Mouse (Mus musculus): Measurements from ENCODE around the gene Slc35e1. TPM values are rescaled to one million over a fixed set of nuclear protein-coding genes. Genes with fewer than 3 reads are reported as not detected.
A peak's percentile ranks its signal among the peaks of the same experiment; 100 is the strongest.

Gene Slc35e1
- polyA plus RNA-seq, 1 experiment from 2014 or later: 23.8 TPM

GRCm38 (mm10) chr8:72499521-72500284 is 7.3 kb upstream of the Slc35e1 start:
- Histone ChIP-seq H3K9me3 (no peaks in the 10 kb centered on the region), H3K27me3 (ENCODE audit: insufficient read depth, poor library complexity, severe bottlenecking) (no peaks in the 10 kb centered on the region), H3K27ac (peak overlapping the region; percentile 60), H3K4me1 (peaks cover 30% of the 10 kb centered on the region), H3K4me3 (no peak overlapping the region), H3K36me3 (peaks cover 45% of the 10 kb centered on the region)
- WGBS: 72% methylated on average over 2 of the region's 2 CpGs
- no peak for DNase-seq (ENCODE audit: low spot score)

GRCm38 (mm10) chr8:72498527-72498926 is 6.1 kb upstream of the Slc35e1 start:
- 76% methylated on average over 4 of the region's 4 CpGs for WGBS
- H3K36me3 ChIP-seq: peaks cover 45% of the 10 kb centered on the region

GRCm38 (mm10) chr8:72497911-72498310 is 5.5 kb upstream of the Slc35e1 start:
- no peak overlapping the region for H3K4me3 ChIP-seq
- no peak for DNase-seq (ENCODE audit: low spot score)
- no peaks in the 10 kb centered on the region for H3K9me3 ChIP-seq
- H3K36me3 ChIP-seq: peaks cover 45% of the 10 kb centered on the region
- H3K27me3 ChIP-seq (ENCODE audit: insufficient read depth, poor library complexity, severe bottlenecking): no peaks in the 10 kb centered on the region
- peaks cover 32% of the 10 kb centered on the region for H3K4me1 ChIP-seq
- WGBS: 75% methylated on average over 1 of the region's 1 CpGs
- no peak overlapping the region for H3K27ac ChIP-seq

More at GRCm38 (mm10) chr8:72498527-72498926, 6.1 kb upstream of the Slc35e1 start:
- Histone ChIP-seq H3K4me3 (no peak overlapping the region), H3K9me3 (no peaks in the 10 kb centered on the region), H3K27me3 (ENCODE audit: insufficient read depth, poor library complexity, severe bottlenecking) (no peaks in the 10 kb centered on the region), H3K27ac (no peak overlapping the region), H3K4me1 (peaks cover 30% of the 10 kb centered on the region)
- DNase-seq (ENCODE audit: low spot score): no peak

GRCm38 (mm10) chr8:72496217-72496616 is 3.8 kb upstream of the Slc35e1 start:
- 90% methylated on average over 19 of the region's 19 CpGs for WGBS
- no peaks in the 10 kb centered on the region for H3K27me3 ChIP-seq (ENCODE audit: insufficient read depth, poor library complexity, severe bottlenecking)
- H3K36me3 ChIP-seq: peaks cover 40% of the 10 kb centered on the region
- H3K4me3 ChIP-seq: no peak overlapping the region
- no peak for DNase-seq (ENCODE audit: low spot score)
- H3K27ac ChIP-seq: no peak overlapping the region
- H3K9me3 ChIP-seq: no peaks in the 10 kb centered on the region
- peaks cover 32% of the 10 kb centered on the region for H3K4me1 ChIP-seq

- Histone ChIP-seq H3K4me1 (peaks cover 38% of the 10 kb centered on the region), H3K27me3 (ENCODE audit: insufficient read depth, poor library complexity, severe bottlenecking) (no peaks in the 10 kb centered on the region), H3K4me3 (no peak overlapping the region), H3K36me3 (peaks cover 40% of the 10 kb centered on the region), H3K9me3 (no peaks in the 10 kb centered on the region), H3K27ac (no peak overlapping the region)
- DNase-seq (ENCODE audit: low spot score): no peak
- 88% methylated on average over 23 of the region's 23 CpGs for WGBS
Measured at GRCm38 (mm10) chr8:72495411-72496111, 3.1 kb upstream of the Slc35e1 start.

- Histone ChIP-seq H3K36me3 (peaks cover 48% of the 10 kb centered on the region), H3K4me3 (peak overlapping the region; percentile 92), H3K27me3 (ENCODE audit: insufficient read depth, poor library complexity, severe bottlenecking) (no peaks in the 10 kb centered on the region), H3K4me1 (peaks cover 24% of the 10 kb centered on the region), H3K9me3 (no peaks in the 10 kb centered on the region), H3K27ac (peak overlapping the region; percentile 84)
- 14% methylated on average over 8 of the region's 8 CpGs for WGBS
- DNase-seq (ENCODE audit: low spot score): no peak
Measured at GRCm38 (mm10) chr8:72493381-72493780, 967 bp upstream of the Slc35e1 start.

GRCm38 (mm10) chr8:72492622-72493081 is 238 bp upstream of the Slc35e1 start:
- Histone ChIP-seq H3K36me3 (peaks cover 52% of the 10 kb centered on the region), H3K4me1 (peaks cover 24% of the 10 kb centered on the region), H3K4me3 (peak overlapping the region; percentile 92), H3K9me3 (no peaks in the 10 kb centered on the region), H3K27me3 (ENCODE audit: insufficient read depth, poor library complexity, severe bottlenecking) (no peaks in the 10 kb centered on the region), H3K27ac (peak overlapping the region; percentile 93)
- DNase-seq (ENCODE audit: low spot score): peak; percentile 99
- under 1% methylated on average over 47 of the region's 56 CpGs for WGBS

- Histone ChIP-seq H3K4me1 (peaks cover 24% of the 10 kb centered on the region), H3K27me3 (ENCODE audit: insufficient read depth, poor library complexity, severe bottlenecking) (no peaks in the 10 kb centered on the region), H3K27ac (no peak overlapping the region), H3K4me3 (peak overlapping the region; percentile 92), H3K36me3 (peaks cover 52% of the 10 kb centered on the region), H3K9me3 (no peaks in the 10 kb centered on the region)
- DNase-seq (ENCODE audit: low spot score): no peak
- WGBS: 80% methylated on average over 2 of the region's 2 CpGs
Measured at GRCm38 (mm10) chr8:72491017-72491416, 1.4 kb downstream of the Slc35e1 start.

- DNase-seq (ENCODE audit: low spot score): no peak
- no peak overlapping the region for H3K27ac ChIP-seq
- H3K36me3 ChIP-seq: peaks cover 76% of the 10 kb centered on the region
- H3K4me1 ChIP-seq: peaks cover 13% of the 10 kb centered on the region
- H3K27me3 ChIP-seq (ENCODE audit: insufficient read depth, poor library complexity, severe bottlenecking): no peaks in the 10 kb centered on the region
- no peaks in the 10 kb centered on the region for H3K9me3 ChIP-seq
- H3K4me3 ChIP-seq: no peak overlapping the region
Measured at GRCm38 (mm10) chr8:72487014-72487413, 5.4 kb downstream of the Slc35e1 start.

- Histone ChIP-seq H3K4me1 (peaks cover 1% of the 10 kb centered on the region; the same call in 1 of the 2 replicates), H3K36me3 (peaks cover 80% of the 10 kb centered on the region), H3K27ac (no peak overlapping the region), H3K4me3 (no peak overlapping the region), H3K27me3 (ENCODE audit: insufficient read depth, poor library complexity, severe bottlenecking) (no peaks in the 10 kb centered on the region), H3K9me3 (no peaks in the 10 kb centered on the region)
- DNase-seq (ENCODE audit: low spot score): no peak
- WGBS: 83% methylated on average over 6 of the region's 6 CpGs
Measured at GRCm38 (mm10) chr8:72485456-72486199, 6.8 kb downstream of the Slc35e1 start.

- peak; percentile 99 for DNase-seq (ENCODE audit: low spot score)
- peak within 1 kb of the TSS; percentile 95 for H3K27ac ChIP-seq
- WGBS: under 1% methylated on average over 80 of the region's 80 CpGs
- H3K9me3 ChIP-seq: no peaks in the 10 kb centered on the region
- H3K36me3 ChIP-seq: peaks cover 53% of the 10 kb centered on the region
- H3K4me1 ChIP-seq: peaks cover 11% of the 10 kb centered on the region
- H3K4me3 ChIP-seq: peak within 1 kb of the TSS; percentile 91
- no peaks in the 10 kb centered on the region for H3K27me3 ChIP-seq (ENCODE audit: insufficient read depth, poor library complexity, severe bottlenecking)
Measured at GRCm38 (mm10) chr8:72474826-72475546, 17.4 kb downstream of the Slc35e1 start, which contains the start of gene Cherp. Gene Cherp, minus strand, starts transcription at chr8:72475226.

- no peak for DNase-seq (ENCODE audit: low spot score)
- H3K4me3 ChIP-seq: no peak overlapping the region
- H3K36me3 ChIP-seq: peaks cover 78% of the 10 kb centered on the region
- H3K27ac ChIP-seq: no peak overlapping the region
- H3K4me1 ChIP-seq: peaks cover 3% of the 10 kb centered on the region
- no peaks in the 10 kb centered on the region for H3K27me3 ChIP-seq (ENCODE audit: insufficient read depth, poor library complexity, severe bottlenecking)
- WGBS: 93% methylated on average over 7 of the region's 7 CpGs
- H3K9me3 ChIP-seq: no peaks in the 10 kb centered on the region
Measured at GRCm38 (mm10) chr8:72470684-72471083, 21.7 kb downstream of the Slc35e1 start.

Measured in heart, embryonic 10.5 days (tissue).